Mouse (Mus musculus): ENCODE results near the gene Cdca8. TPM values are rescaled to one million over a fixed set of nuclear protein-coding genes. Genes with fewer than 3 reads are reported as not detected.
"Not testable (repeated sequence)": the region's sequence is repeated elsewhere in the genome, so short reads cannot be mapped to it uniquely, and the experiment has no call there.

The Cdca8 gene
- polyA plus RNA-seq (2015; fragmentation: Nextera tagmentation; extraction: Ambion mirVana): 117 and 122 TPM in 2 replicates

DNA sequence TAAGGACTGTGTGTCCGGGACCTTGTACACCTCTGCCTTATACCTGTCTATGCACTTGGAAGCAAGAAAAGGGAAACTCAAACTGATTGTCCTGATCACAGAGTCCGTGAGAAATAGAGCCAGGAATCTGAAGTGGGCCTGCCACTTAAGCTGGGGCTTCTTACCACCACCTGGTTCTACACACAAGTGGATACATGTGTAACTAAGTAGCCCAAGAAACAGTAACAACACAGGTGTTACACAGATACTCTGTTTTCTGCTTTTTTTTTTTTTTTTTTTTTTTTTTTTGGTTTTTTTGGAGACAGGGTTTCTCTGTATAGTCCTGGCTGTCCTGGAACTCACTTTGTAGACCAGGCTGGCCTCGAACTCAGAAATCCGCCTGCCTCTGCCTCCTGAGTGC lies at the start of gene Cdca8:
Cdca8 (minus strand) TSS at position 101 of the 400 bp plus-strand sequence.
- H3K27me3 ChIP-seq (ENCODE audit: control insufficient read depth, insufficient read depth, low read length); ATAC-seq (replicated peaks; ENCODE audit: extremely low read depth, insufficient read depth, low FRiP score); H3K4me3 ChIP-seq (ENCODE audit: low read length); H3K9me3 ChIP-seq (replicated peaks; ENCODE audit: control insufficient read depth, low read length); H3K4me2 ChIP-seq (ENCODE audit: low read depth, low read length); H3K27ac ChIP-seq (ENCODE audit: low read length); H3K9ac ChIP-seq (ENCODE audit: low read length): not testable (repeated sequence)
- Histone ChIP-seq H3K4me1 (ENCODE audit: control insufficient read depth, insufficient read depth, low read length) (peaks cover 20% of the 10 kb centered on the region), H3K36me3 (ENCODE audit: control insufficient read depth, insufficient read depth) (peaks cover 19% of the 10 kb centered on the region)
- 93% methylated on average over 4 of the region's 4 CpGs for WGBS

DNA sequence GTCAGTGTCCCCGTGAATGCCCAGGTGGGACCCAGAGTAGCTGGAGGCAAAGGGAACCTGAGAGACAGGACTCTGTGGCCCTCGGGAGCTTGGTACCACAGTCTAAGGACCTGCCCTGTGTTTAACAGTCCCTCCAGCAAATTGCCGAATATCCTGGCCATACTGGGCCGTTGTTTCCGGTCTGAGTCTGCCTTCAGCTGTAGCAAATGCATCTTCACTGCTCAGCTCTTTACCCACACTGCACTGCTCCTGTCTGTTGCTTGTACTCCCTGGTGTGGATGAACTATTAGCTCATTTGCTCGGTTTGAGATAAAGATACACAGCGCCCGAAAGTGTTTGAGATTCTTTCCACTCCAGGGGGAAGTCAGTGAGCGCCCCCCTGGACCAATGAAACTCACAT lies 49.3 kb upstream of the Cdca8 start:
- 13% methylated on average over 9 of the region's 9 CpGs for WGBS
- ATAC-seq (replicated peaks; ENCODE audit: extremely low read depth, insufficient read depth, low FRiP score): no peak
- H3K4me1 ChIP-seq (ENCODE audit: control insufficient read depth, insufficient read depth, low read length): peaks cover 12% of the 10 kb centered on the region
- H3K27ac ChIP-seq (ENCODE audit: low read length): no peak overlapping the region
- H3K36me3 ChIP-seq (ENCODE audit: control insufficient read depth, insufficient read depth): no peaks in the 10 kb centered on the region
- H3K4me2 ChIP-seq (ENCODE audit: low read depth, low read length): no peak overlapping the region; the same call in 1 of the 2 replicates
- H3K27me3 ChIP-seq (ENCODE audit: control insufficient read depth, insufficient read depth, low read length): peaks cover 81% of the 10 kb centered on the region
- no peaks in the 10 kb centered on the region for H3K9me3 ChIP-seq (replicated peaks; ENCODE audit: control insufficient read depth, low read length)
- no peak overlapping the region for H3K4me3 ChIP-seq (ENCODE audit: low read length)
- H3K9ac ChIP-seq (ENCODE audit: low read length): no peak overlapping the region

DNA sequence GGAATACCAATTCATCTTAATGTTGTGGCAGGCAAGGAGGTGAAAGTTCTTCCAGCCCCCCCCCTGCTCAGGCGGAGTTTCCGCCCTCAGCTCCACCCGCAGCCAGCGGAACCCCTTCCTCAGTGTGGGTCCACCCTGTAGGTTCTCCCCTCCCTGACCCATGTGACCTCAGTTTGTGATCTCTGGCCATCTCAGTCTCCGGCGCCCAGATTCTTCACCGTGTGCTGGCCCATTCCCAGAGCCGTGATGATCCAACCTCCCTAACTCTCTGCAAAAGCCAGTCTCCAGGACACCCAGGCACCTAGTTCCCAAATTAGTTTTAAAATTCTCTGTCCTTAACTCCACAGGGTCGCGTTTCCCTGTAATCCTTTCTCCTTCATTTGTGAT lies 48.6 kb upstream of the Cdca8 start:
- no peak overlapping the region for H3K9ac ChIP-seq (ENCODE audit: low read length)
- H3K27ac ChIP-seq (ENCODE audit: low read length): no peak overlapping the region
- peaks cover 12% of the 10 kb centered on the region for H3K4me1 ChIP-seq (ENCODE audit: control insufficient read depth, insufficient read depth, low read length)
- no peaks in the 10 kb centered on the region for H3K36me3 ChIP-seq (ENCODE audit: control insufficient read depth, insufficient read depth)
- WGBS: 13% methylated on average over 10 of the region's 10 CpGs
- H3K9me3 ChIP-seq (replicated peaks; ENCODE audit: control insufficient read depth, low read length): no peaks in the 10 kb centered on the region
- ATAC-seq (replicated peaks; ENCODE audit: extremely low read depth, insufficient read depth, low FRiP score): no peak
- peaks cover 88% of the 10 kb centered on the region for H3K27me3 ChIP-seq (ENCODE audit: control insufficient read depth, insufficient read depth, low read length)
- H3K4me2 ChIP-seq (ENCODE audit: low read depth, low read length): no peak overlapping the region
- no peak overlapping the region for H3K4me3 ChIP-seq (ENCODE audit: low read length)

DNA sequence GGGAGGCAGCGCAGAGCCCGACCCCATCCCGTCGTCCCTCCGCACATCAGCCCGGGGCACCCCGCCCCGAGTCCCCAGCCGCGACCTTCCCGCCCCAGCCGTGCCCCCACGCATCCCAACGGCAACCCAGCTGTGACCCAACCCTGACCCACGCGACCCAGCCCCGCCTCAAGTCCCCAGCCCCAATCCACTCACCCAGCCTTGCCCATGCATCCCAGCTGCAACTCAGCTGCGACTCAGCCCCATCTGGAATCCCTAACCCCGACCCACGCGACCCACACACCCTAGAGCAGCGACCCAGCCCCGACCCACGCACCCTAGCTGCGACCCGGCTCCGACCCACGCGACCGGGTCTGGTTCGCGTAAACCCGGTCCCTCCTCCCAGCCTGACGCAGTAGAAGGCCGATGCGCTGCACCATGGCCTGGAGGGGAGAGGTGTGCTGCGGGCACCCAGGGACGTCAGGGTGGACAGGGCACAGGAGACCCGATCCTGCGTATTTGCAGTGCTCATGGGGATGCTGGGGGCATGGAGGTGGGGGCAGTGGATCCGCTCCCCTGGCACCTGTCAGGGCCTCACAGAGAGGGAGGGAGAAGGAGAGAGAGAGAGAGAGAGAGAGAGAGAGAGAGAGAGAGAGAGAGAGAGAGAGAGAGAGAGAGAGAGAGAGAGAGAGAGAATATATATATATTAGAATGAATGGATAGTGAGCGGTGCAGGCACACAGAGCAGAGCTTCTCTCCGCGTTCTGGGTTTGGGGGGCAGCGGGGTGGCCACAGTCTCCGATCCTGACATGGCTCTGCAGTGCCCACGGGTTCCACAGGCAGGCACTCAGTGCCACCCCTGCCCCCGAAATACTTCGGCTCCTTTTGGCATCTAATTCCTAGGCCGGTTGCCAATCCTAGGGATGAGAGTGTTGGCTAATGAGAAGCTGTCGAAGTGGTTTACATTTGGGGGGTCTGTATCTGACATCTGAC lies 47.9 kb upstream of the Cdca8 start:
- no peaks in the 10 kb centered on the region for H3K9me3 ChIP-seq (replicated peaks; ENCODE audit: control insufficient read depth, low read length)
- peak overlapping the region; percentile 59 for H3K4me2 ChIP-seq (ENCODE audit: low read depth, low read length)
- 5% methylated on average over 44 of the region's 51 CpGs for WGBS
- no peaks in the 10 kb centered on the region for H3K36me3 ChIP-seq (ENCODE audit: control insufficient read depth, insufficient read depth)
- no peak overlapping the region for H3K27ac ChIP-seq (ENCODE audit: low read length)
- peak overlapping the region; percentile 44 for H3K4me3 ChIP-seq (ENCODE audit: low read length)
- H3K9ac ChIP-seq (ENCODE audit: low read length): peak overlapping the region; percentile 42; the same call in 1 of the 2 replicates
- ATAC-seq (replicated peaks; ENCODE audit: extremely low read depth, insufficient read depth, low FRiP score): no peak; the same call in 1 of the 2 replicates
- H3K27me3 ChIP-seq (ENCODE audit: control insufficient read depth, insufficient read depth, low read length): peaks cover 92% of the 10 kb centered on the region
- H3K4me1 ChIP-seq (ENCODE audit: control insufficient read depth, insufficient read depth, low read length): peaks cover 12% of the 10 kb centered on the region

DNA sequence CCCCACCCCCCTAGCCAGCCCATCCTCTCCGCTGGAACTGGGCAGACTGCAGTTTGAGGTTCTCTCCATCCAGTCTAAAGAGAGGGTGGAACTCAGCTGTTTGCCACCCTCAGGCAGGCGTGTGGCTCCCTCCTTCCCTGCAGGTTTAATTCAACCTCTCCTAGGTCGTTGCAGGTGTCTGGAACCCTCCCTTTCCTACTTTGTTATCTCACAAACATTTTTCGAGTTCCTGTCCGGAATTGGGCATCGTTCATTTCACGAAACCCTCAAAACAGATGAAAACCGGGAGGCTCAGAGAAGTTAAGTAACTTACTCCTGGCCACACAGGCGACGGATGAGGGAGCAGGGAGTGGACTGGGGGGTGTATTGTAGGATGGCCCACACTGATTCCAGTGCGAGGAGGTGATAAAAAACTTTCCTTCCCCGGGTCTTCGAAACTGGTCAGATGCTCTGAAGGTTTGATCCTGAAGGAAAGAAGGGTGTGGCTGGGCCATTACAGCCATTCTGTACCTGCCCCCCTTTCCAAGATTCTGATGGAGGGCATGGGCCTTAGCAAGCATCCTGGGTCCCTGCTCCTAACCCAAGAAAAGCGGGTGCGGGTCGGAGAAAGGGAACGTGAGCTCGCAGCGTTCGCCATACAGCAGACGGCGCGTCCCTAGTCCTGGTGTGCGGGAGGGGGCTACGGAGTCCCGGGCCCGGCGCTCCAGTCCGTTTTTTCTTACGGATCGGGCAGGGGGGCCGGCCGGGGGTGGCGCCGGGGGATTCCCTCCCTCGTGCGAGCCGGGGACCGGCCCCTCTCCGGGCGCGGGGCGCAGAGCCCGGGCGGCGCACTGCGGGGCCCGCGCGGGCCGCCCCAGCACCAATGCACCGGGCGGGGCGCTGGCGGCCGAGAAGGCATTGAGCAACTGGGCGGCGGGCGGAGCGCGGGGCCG lies 46.8 kb upstream of the Cdca8 start, which contains the start of gene Rspo1:
Rspo1 (plus strand) TSS at position 760 of the 932 bp plus-strand sequence.
- WGBS: 1% methylated on average over 59 of the region's 62 CpGs
- H3K4me2 ChIP-seq (ENCODE audit: low read depth, low read length): peak within 1 kb of the TSS; percentile 59
- H3K27me3 ChIP-seq (ENCODE audit: control insufficient read depth, insufficient read depth, low read length): peaks cover 85% of the 10 kb centered on the region
- H3K36me3 ChIP-seq (ENCODE audit: control insufficient read depth, insufficient read depth): no peaks in the 10 kb centered on the region
- H3K9me3 ChIP-seq (replicated peaks; ENCODE audit: control insufficient read depth, low read length): no peaks in the 10 kb centered on the region
- no peak; the same call in 1 of the 2 replicates for ATAC-seq (replicated peaks; ENCODE audit: extremely low read depth, insufficient read depth, low FRiP score)
- peaks cover 12% of the 10 kb centered on the region for H3K4me1 ChIP-seq (ENCODE audit: control insufficient read depth, insufficient read depth, low read length)
- no peak within 1 kb of the TSS for H3K27ac ChIP-seq (ENCODE audit: low read length)
- H3K9ac ChIP-seq (ENCODE audit: low read length): peak within 1 kb of the TSS; percentile 42; the same call in 1 of the 2 replicates
- peak within 1 kb of the TSS; percentile 44 for H3K4me3 ChIP-seq (ENCODE audit: low read length)

DNA sequence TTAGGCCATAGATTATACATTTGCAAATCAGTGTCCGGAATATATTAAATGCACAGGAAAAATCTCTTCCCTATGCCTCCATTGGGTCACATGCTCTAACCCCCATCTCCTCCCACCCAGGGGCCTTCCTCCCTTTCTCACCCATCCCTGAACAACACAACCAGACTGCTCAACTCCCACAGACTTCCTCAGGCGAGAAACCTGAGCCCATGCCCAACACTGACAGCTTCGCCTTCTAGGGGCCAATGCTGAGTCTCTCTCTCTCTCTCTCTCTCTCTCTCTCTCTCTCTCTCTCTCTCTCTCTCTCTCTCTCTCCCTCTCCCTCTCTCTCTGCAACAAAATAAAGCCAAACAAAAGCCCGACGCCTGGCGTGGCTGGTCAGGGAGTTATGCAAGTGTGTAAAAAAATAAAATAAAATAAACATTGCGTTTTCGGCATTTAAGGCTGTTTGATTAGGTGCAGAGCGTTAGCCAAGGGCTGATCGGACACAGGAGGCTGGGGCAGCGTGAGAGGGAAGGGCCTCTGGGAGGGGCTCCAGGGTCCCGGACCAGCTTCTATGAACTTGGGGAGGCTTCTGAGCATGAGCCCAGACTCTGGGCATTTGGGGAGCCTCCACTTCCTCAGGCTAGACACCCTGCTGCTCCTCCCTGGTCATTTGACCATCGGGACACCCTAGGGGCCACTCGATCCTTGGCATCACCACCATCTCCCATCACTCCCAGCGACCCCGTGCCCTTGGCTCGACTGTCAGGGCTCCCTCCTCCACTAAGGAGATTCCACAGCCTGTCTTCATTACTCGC lies 46.0 kb upstream of the Cdca8 start:
- H3K4me3 ChIP-seq (ENCODE audit: low read length): no peak overlapping the region
- no peaks in the 10 kb centered on the region for H3K9me3 ChIP-seq (replicated peaks; ENCODE audit: control insufficient read depth, low read length)
- H3K4me1 ChIP-seq (ENCODE audit: control insufficient read depth, insufficient read depth, low read length): peaks cover 10% of the 10 kb centered on the region
- no peak overlapping the region for H3K9ac ChIP-seq (ENCODE audit: low read length)
- H3K36me3 ChIP-seq (ENCODE audit: control insufficient read depth, insufficient read depth): no peaks in the 10 kb centered on the region
- WGBS: 12% methylated on average over 18 of the region's 18 CpGs
- no peak overlapping the region for H3K4me2 ChIP-seq (ENCODE audit: low read depth, low read length)
- no peak overlapping the region for H3K27ac ChIP-seq (ENCODE audit: low read length)
- ATAC-seq (replicated peaks; ENCODE audit: extremely low read depth, insufficient read depth, low FRiP score): no peak
- peaks cover 76% of the 10 kb centered on the region for H3K27me3 ChIP-seq (ENCODE audit: control insufficient read depth, insufficient read depth, low read length)

DNA sequence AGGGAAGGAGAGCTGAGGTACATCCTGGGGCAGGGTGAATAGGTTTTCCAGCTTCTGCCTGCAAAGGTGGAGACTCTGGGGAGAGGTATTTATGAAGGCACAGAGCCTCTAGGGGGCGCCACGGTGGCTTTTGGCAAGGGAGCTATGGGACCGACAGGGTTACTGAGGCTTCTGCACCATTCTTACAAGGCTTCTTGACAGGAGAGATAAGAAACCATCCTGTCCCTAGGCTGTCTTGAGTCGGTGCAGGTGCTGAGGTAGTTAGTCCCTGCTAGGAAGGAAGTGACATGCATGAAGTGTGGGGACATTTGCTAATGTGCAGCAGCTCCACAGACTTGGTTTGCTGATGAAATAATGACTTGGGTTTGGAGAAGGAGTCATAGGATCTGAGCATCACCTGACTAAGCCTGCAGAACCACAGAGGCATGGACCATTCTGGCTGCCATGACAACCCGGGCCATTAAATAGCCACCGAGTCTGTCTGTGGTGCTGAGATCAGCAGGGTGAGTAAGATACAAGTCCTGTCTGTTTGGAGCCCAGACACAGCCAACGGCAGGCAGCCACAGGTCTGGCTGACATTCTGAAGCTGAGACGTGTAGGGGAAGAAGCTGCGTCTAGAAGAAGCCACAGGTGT lies 44.9 kb upstream of the Cdca8 start:
- H3K9ac ChIP-seq (ENCODE audit: low read length): no peak overlapping the region
- no peak overlapping the region for H3K4me2 ChIP-seq (ENCODE audit: low read depth, low read length)
- H3K4me1 ChIP-seq (ENCODE audit: control insufficient read depth, insufficient read depth, low read length): peaks cover 6% of the 10 kb centered on the region; the same call in 1 of the 2 replicates
- no peak overlapping the region for H3K27ac ChIP-seq (ENCODE audit: low read length)
- no peak overlapping the region for H3K4me3 ChIP-seq (ENCODE audit: low read length)
- H3K27me3 ChIP-seq (ENCODE audit: control insufficient read depth, insufficient read depth, low read length): peaks cover 71% of the 10 kb centered on the region
- ATAC-seq (replicated peaks; ENCODE audit: extremely low read depth, insufficient read depth, low FRiP score): no peak
- no peaks in the 10 kb centered on the region for H3K9me3 ChIP-seq (replicated peaks; ENCODE audit: control insufficient read depth, low read length)
- 20% methylated on average over 9 of the region's 9 CpGs for WGBS
- no peaks in the 10 kb centered on the region for H3K36me3 ChIP-seq (ENCODE audit: control insufficient read depth, insufficient read depth)

DNA sequence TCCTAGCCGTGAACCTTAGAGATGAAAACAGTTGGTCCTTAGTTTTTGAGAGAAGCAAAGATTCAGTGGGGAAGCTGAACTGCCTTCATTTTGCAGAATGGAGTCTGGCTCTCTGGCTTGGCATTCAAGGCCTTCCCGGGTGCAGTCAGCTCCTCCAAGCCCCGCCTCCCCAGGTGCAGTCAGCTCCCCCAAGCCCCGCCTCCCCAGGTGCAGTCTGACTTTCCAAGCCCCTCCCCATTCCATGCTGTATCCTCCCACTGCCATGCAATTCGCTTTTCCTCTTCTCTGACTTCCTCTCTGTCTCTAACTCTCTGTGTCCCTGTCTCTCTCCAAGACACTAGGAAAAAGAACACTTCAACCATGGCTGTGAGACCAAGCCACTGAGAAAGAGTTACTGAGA lies 39.1 kb upstream of the Cdca8 start:
- no peak overlapping the region for H3K9ac ChIP-seq (ENCODE audit: low read length)
- peaks cover 20% of the 10 kb centered on the region for H3K27me3 ChIP-seq (ENCODE audit: control insufficient read depth, insufficient read depth, low read length)
- no peak overlapping the region for H3K4me3 ChIP-seq (ENCODE audit: low read length)
- H3K9me3 ChIP-seq (replicated peaks; ENCODE audit: control insufficient read depth, low read length): no peaks in the 10 kb centered on the region
- H3K4me2 ChIP-seq (ENCODE audit: low read depth, low read length): no peak overlapping the region
- H3K27ac ChIP-seq (ENCODE audit: low read length): no peak overlapping the region
- no peaks in the 10 kb centered on the region for H3K4me1 ChIP-seq (ENCODE audit: control insufficient read depth, insufficient read depth, low read length)
- no peak for ATAC-seq (replicated peaks; ENCODE audit: extremely low read depth, insufficient read depth, low FRiP score)
- WGBS: 27% methylated on average over 5 of the region's 5 CpGs
- no peaks in the 10 kb centered on the region for H3K36me3 ChIP-seq (ENCODE audit: control insufficient read depth, insufficient read depth)
